Mouse (Mus musculus) liver, embryonic 14.5 days (tissue): Measurements from ENCODE around the gene Tor4a.

ENCODE experiments used
- CTCF ChIP-seq: IDR thresholded peaks from 2 replicates; pipeline ENCODE4 v1.5.1; 2016; ENCODE audit warnings: antibody characterized with exemption, low read depth, control low read depth
- EP300 ChIP-seq: IDR thresholded peaks from 2 replicates; pipeline ENCODE4 v1.6.1; 2016; ENCODE audit warnings: antibody characterized with exemption, low read depth

GRCm38 (mm10) chr2:25170326-25171100, 26.2 kb downstream of the Tor4a start:
- no peak for TF ChIP-seq CTCF
- TF ChIP-seq EP300: no peak
